Mouse (Mus musculus) E14TG2a.4 (cell line): ENCODE measurements around the gene Trhr2.

Experiments used
- H3K27me3 ChIP-seq: 2 replicates; pipeline ENCODE4 v1.6.1; 2014; ENCODE audit warnings: low read length, control low read depth; ENCODE audit not compliant: insufficient read depth
- H3K36me3 ChIP-seq: 2 replicates; pipeline ENCODE4 v1.6.1; 2014; ENCODE audit warnings: low read length, control low read depth; ENCODE audit not compliant: insufficient read depth
- H3K4me1 ChIP-seq: replicated peaks from 2 replicates; pipeline ENCODE4 v1.6.1; 2014; ENCODE audit warnings: low read depth, low read length, control low read depth
- H3K4me3 ChIP-seq: replicated peaks from 2 replicates; pipeline ENCODE4 v1.5.1; 2014; ENCODE audit warnings: mild to moderate bottlenecking, low read length
- H3K9me3 ChIP-seq: 2 replicates; pipeline ENCODE4 v1.6.1; 2014; ENCODE audit warnings: low read length, control low read depth
- CTCF ChIP-seq: conservative IDR thresholded peaks from 2 replicates; pipeline ENCODE4 v1.5.1; 2014; ENCODE audit warnings: low read length
- NANOG ChIP-seq: IDR thresholded peaks from 2 replicates; pipeline ENCODE4 v1.6.1; 2014; ENCODE audit warnings: borderline replicate concordance, low read length, mixed read lengths
- POU5F1 ChIP-seq: IDR thresholded peaks from 2 replicates; pipeline ENCODE4 v1.6.1; 2014; ENCODE audit warnings: low read length, borderline replicate concordance

Trhr2 gene

GRCm38 (mm10) chr8:122321455-122321921 lies 39.1 kb downstream of the Trhr2 start:
- no peaks in the 10 kb centered on the region for H3K9me3 ChIP-seq
- H3K27me3 ChIP-seq = no peaks in the 10 kb centered on the region; the same call in 1 of the 2 replicates
- peaks cover 91% of the 10 kb centered on the region for H3K4me1 ChIP-seq
- H3K4me3 ChIP-seq = no peak overlapping the region
- no peaks in the 10 kb centered on the region for H3K36me3 ChIP-seq
- TF ChIP-seq CTCF (no peak), POU5F1 (no peak), NANOG (no peak)

DNA sequence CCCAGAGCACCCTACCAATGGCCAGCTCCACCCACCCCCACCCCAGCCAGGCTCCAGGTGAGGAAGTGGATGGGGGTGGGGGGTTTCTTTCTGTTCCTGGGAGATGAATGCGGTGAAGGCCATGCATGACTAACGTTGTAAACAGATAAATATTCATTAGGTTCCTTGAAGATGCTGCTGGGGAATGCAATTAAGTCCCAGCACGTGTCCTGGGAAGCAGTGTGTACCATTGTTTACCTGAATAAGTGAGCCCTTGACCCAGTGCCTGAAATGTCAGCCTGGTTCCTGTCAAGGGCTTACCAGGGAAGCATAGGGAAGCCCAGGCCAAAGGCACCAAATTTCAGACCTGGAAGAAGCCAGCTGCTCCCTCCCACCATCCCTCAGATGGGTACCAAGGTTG lies 40.0 kb downstream of the Trhr2 start:
- Histone ChIP-seq H3K4me3 (no peak overlapping the region), H3K36me3 (no peaks in the 10 kb centered on the region), H3K4me1 (peaks cover 92% of the 10 kb centered on the region), H3K9me3 (no peaks in the 10 kb centered on the region), H3K27me3 (no peaks in the 10 kb centered on the region; the same call in 1 of the 2 replicates)
- TF ChIP-seq NANOG (no peak), CTCF (no peak), POU5F1 (no peak)

GRCm38 (mm10) chr8:122319708-122320075 lies 40.9 kb downstream of the Trhr2 start:
- TF ChIP-seq NANOG (no peak), CTCF (no peak)
- Histone ChIP-seq H3K4me3 (no peak overlapping the region), H3K4me1 (peaks cover 92% of the 10 kb centered on the region), H3K9me3 (no peaks in the 10 kb centered on the region), H3K36me3 (no peaks in the 10 kb centered on the region), H3K27me3 (no peaks in the 10 kb centered on the region; the same call in 1 of the 2 replicates)

- peak overlapping the region; percentile 23; the same call in 1 of the 2 replicates for H3K4me3 ChIP-seq
- H3K36me3 ChIP-seq = no peaks in the 10 kb centered on the region
- H3K9me3 ChIP-seq = no peaks in the 10 kb centered on the region
- no peaks in the 10 kb centered on the region; the same call in 1 of the 2 replicates for H3K27me3 ChIP-seq
- TF ChIP-seq NANOG (no peak), CTCF (no peak), POU5F1 (no peak)
- peaks cover 92% of the 10 kb centered on the region for H3K4me1 ChIP-seq
These were observed 41.4 kb downstream of the Trhr2 start for GRCm38 (mm10) chr8:122319045-122319707.

DNA sequence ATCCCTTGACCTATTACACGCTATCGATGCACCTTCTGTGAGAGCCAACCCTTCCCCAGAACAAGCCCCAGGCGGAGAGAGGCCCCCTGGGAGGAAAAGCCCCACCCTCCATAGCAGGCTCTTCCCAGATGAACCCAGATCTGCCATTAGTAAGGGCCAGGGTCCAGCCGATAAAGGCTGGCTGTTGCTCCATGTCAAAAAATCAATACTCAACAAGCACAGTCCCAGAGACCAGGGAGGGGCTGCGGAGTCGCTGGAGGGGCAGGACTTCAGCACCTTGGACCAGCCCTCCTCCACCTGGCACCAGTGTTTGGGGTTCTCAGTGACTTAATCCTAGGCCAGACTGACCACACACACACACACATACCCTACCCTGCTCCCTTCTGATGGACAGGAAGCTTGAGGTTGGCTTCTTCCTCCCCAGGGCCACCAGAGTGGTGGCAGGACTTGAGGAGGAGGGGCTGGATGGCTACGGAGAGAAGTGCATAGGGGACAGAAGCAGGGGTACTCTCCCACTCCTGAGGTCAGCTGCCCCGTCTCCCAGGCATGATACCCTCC lies 42.5 kb downstream of the Trhr2 start:
- Histone ChIP-seq H3K36me3 (no peaks in the 10 kb centered on the region), H3K27me3 (no peaks in the 10 kb centered on the region; the same call in 1 of the 2 replicates), H3K4me1 (peaks cover 95% of the 10 kb centered on the region), H3K9me3 (no peaks in the 10 kb centered on the region), H3K4me3 (peak overlapping the region; percentile 23; the same call in 1 of the 2 replicates)
- TF ChIP-seq POU5F1 = no peak
- no peak for TF ChIP-seq CTCF
- TF ChIP-seq NANOG = no peak

DNA sequence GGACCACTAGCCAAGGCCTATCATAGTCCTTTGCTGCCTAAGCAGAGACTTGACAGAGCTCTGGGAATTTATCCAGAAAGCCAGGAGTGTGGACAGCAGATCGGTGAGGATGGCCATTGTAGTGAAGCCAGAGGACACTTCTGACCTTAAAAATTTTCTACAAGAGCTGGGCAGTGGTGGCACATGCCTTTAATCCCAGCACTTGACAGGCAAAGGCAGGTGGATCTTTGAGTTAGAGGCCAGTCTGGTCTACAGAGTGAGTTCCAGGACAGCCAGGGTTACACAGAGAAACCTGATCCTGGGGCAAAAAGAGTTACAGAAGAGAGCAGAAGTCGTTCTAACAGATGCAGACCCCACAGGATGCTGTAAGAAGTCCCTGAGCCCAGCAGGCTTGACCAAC lies 44.1 kb downstream of the Trhr2 start:
- no peak for TF ChIP-seq CTCF
- no peak for TF ChIP-seq NANOG
- TF ChIP-seq POU5F1 = no peak
- Histone ChIP-seq H3K27me3 (no peaks in the 10 kb centered on the region; the same call in 1 of the 2 replicates), H3K4me1 (peaks cover 91% of the 10 kb centered on the region), H3K36me3 (no peaks in the 10 kb centered on the region), H3K9me3 (no peaks in the 10 kb centered on the region), H3K4me3 (no peak overlapping the region)

- Histone ChIP-seq H3K9me3 (no peaks in the 10 kb centered on the region), H3K27me3 (no peaks in the 10 kb centered on the region; the same call in 1 of the 2 replicates), H3K4me3 (no peak overlapping the region), H3K4me1 (peaks cover 77% of the 10 kb centered on the region), H3K36me3 (no peaks in the 10 kb centered on the region)
- no peak for TF ChIP-seq POU5F1
- TF ChIP-seq CTCF = no peak
- no peak for TF ChIP-seq NANOG
These were observed 45.5 kb downstream of the Trhr2 start for GRCm38 (mm10) chr8:122314899-122315496.

DNA sequence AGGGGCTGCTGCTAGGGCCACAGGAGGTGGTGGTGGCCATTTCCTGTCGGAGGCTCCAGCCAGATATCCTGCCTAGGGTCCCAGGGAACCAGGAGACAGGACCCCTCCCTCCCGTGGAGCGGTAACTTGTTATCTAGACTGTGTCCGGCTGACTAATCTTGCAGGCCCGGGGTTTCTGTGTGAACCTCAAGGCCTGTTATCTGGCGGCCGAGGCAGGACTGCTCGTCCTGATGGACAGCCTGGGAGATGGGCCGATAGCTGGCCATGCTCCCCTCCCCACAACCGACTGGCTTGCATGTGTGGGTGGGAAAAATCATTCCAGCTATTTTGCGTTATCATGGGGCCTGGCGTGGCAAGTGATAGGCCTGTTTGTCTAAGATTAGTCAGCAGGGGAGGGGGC lies 47.2 kb downstream of the Trhr2 start:
- Histone ChIP-seq H3K36me3 (no peaks in the 10 kb centered on the region), H3K4me1 (peaks cover 61% of the 10 kb centered on the region), H3K4me3 (no peak overlapping the region), H3K27me3 (no peaks in the 10 kb centered on the region; the same call in 1 of the 2 replicates), H3K9me3 (no peaks in the 10 kb centered on the region)
- TF ChIP-seq NANOG = no peak
- TF ChIP-seq CTCF = no peak
- TF ChIP-seq POU5F1 = no peak
